Mouse (Mus musculus) ES-E14 (cell line): ENCODE data around the gene Slc25a40.

Source experiments
- ZC3H11A ChIP-seq: IDR thresholded peaks from 2 replicates; pipeline ENCODE4 v1.6.1; 2012; ENCODE audit warnings: low read depth, mild to moderate bottlenecking, inconsistent platforms, low read length, borderline replicate concordance
- ZNF384 ChIP-seq: IDR thresholded peaks from 2 replicates; pipeline ENCODE4 v1.6.1; 2012; ENCODE audit warnings: low read depth, low read length, inconsistent platforms

DNA sequence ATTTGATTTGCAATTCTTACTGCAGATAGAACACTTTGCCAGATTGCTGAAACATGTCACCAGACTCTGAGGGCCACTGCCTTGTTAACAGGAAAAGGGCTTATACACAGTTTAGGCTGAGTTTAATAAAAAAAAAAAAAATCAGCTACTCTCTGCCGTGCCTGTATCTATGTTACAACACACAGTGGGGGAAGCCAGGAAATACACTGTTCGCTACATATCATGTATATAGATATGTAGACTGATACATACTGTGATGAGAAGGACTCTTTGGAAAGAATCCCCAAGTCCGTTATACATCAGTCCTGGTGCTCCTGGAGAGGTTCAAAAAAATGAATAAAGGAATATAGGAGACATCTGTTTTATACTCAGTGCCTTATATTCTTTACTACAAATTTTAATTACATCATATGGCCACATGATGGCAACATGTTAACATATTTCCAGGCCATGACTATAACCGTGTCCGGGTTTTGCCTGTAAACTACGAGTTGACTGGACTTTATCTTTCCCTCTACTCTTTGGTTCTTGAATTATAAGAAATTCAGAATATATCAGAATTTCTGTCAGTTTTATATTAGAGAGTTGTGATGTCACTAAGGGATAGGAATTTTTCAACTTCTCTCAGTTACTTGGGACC lies 66.9 kb downstream of the Slc25a40 start:
- TF ChIP-seq ZC3H11A, result no peak
- TF ChIP-seq ZNF384, result 0 out of 2 replicates have a peak, but pooled peaks have one; percentile 18
